Mouse (Mus musculus): ENCODE data around the gene Chmp4b. TPM values are rescaled to one million over a fixed set of nuclear protein-coding genes. Genes with fewer than 3 reads are reported as not detected.

Gene Chmp4b
- total and polyA plus RNA-seq, 3 experiments: 118 to 196 TPM; not detected in 1

- TF ChIP-seq USF2 (IDR thresholded peaks at IDR 0.05; ENCODE audit: borderline replicate concordance in 1 of 2, insufficient read depth in 1 of 2, low read depth in 1 of 2, low read length in 2 of 2) (no peak), UBTF (IDR thresholded peaks at IDR 0.05; ENCODE audit: borderline replicate concordance, insufficient read depth, low read depth, low read length) (no peak)
Observed at GRCm38 (mm10) chr2:154614841-154615576, 36.5 kb upstream of the Chmp4b start (continued).

GRCm38 (mm10) chr2:154615674-154616073 is 35.8 kb upstream of the Chmp4b start:
- Histone ChIP-seq H3K27me3 (ENCODE audit: control insufficient read depth in 1 of 2, insufficient read depth in 2 of 2, low read length in 2 of 2) (no peaks in the 10 kb centered on the region), H3K79me2 (ENCODE audit: control insufficient read depth, insufficient read depth, low read length, poor library complexity) (peaks cover 3% of the 10 kb centered on the region; the same call in 1 of the 2 replicates), H3K27ac (ENCODE audit: control insufficient read depth, low read depth, low read length) (peak overlapping the region; percentile 98), H3K9me3 (replicated peaks; ENCODE audit: insufficient read depth, low read length) (no peaks in the 10 kb centered on the region), H3K4me1 (ENCODE audit: control insufficient read depth in 1 of 2, insufficient read depth in 2 of 2, low read length in 2 of 2) (peaks cover 14 to 28% of the 10 kb centered on the region in 2 experiments), H3K36me3 (ENCODE audit: control insufficient read depth in 1 of 2, insufficient read depth in 2 of 2, low read length in 2 of 2) (peaks cover 0 to 22% of the 10 kb centered on the region in 2 experiments; a peak in 2 of 4 replicates), H3K9ac (ENCODE audit: control insufficient read depth, low read depth, low read length, poor library complexity, severe bottlenecking) (peak overlapping the region; percentile 73), H3K4me3 (ENCODE audit: control insufficient read depth in 1 of 2, insufficient read depth in 1 of 2, low read depth in 2 of 2, low read length in 2 of 2) (peak overlapping the region; percentile 48 to 77)
- peak; percentile 96 for DNase-seq (ENCODE audit: low read depth, low spot score)
- TF ChIP-seq NELFE (IDR thresholded peaks at IDR 0.05; ENCODE audit: low read depth, low read length) (peak; percentile 64), USF1 (IDR thresholded peaks at IDR 0.05; ENCODE audit: low read depth, low read length) (no peak), ZC3H11A (IDR thresholded peaks at IDR 0.05; ENCODE audit: low read depth, low read length) (no peak), CTCF (IDR thresholded peaks at IDR 0.05 in 2 of 3, conservative IDR thresholded peaks at IDR 0.05 in 1 of 3; ENCODE audit: control insufficient read depth in 1 of 3, insufficient read depth in 1 of 3, low read depth in 2 of 3, low read length in 3 of 3, poor library complexity in 1 of 3, severe bottlenecking in 1 of 3) (no peak), RAD21 (IDR thresholded peaks at IDR 0.05; ENCODE audit: low read depth, low read length) (no peak), HCFC1 (IDR thresholded peaks at IDR 0.05; ENCODE audit: low read depth, low read length) (peak; percentile 76), MEF2A (IDR thresholded peaks at IDR 0.05; ENCODE audit: extremely low read depth, insufficient replicate concordance, low read depth, low read length, poor library complexity, severe bottlenecking) (no peak), GATA1 (IDR thresholded peaks at IDR 0.05; ENCODE audit: low read depth, low read length) (peak; percentile 90), MAX (IDR thresholded peaks at IDR 0.05; ENCODE audit: low read length) (peak; percentile 40; the same call in 1 of the 2 replicates), GABPA (IDR thresholded peaks at IDR 0.05; ENCODE audit: low read depth, low read length) (no peak), USF2 (IDR thresholded peaks at IDR 0.05; ENCODE audit: borderline replicate concordance in 1 of 2, insufficient read depth in 1 of 2, low read depth in 1 of 2, low read length in 2 of 2) (no peak), MXI1 (IDR thresholded peaks at IDR 0.05; ENCODE audit: low read depth, low read length) (peak; percentile 59; the same call in 1 of the 2 replicates), ZMIZ1 (IDR thresholded peaks at IDR 0.05; ENCODE audit: low read depth, low read length) (no peak), SIN3A (IDR thresholded peaks at IDR 0.05; ENCODE audit: low read length) (peak; percentile 81), CHD2 (IDR thresholded peaks at IDR 0.05; ENCODE audit: low read length) (no peak), MAZ (IDR thresholded peaks at IDR 0.05; ENCODE audit: low read depth, low read length) (peak; percentile 98), JUND (IDR thresholded peaks at IDR 0.05; ENCODE audit: low read depth, low read length) (0 out of 2 replicates have a peak, but pooled peaks have one; percentile 30), TCF12 (IDR thresholded peaks at IDR 0.05; ENCODE audit: low read depth, low read length) (peak; percentile 96), POLR2AphosphoS2 (IDR thresholded peaks at IDR 0.05; ENCODE audit: low read length) (no peak; the same call in 1 of the 2 replicates), MYC (IDR thresholded peaks at IDR 0.05; ENCODE audit: low read depth, low read length) (no peak), POLR2A (IDR thresholded peaks at IDR 0.05; ENCODE audit: control insufficient read depth in 1 of 2, insufficient read depth in 1 of 2, low read depth in 1 of 2, low read length in 2 of 2, poor library complexity in 1 of 2) (peak in 1 of 2 experiments; percentile 66; a peak in 1 of 4 replicates), ELF1 (IDR thresholded peaks at IDR 0.05; ENCODE audit: low read depth, low read length) (peak; percentile 41; the same call in 1 of the 2 replicates), MAFK (IDR thresholded peaks at IDR 0.05; ENCODE audit: borderline replicate concordance, low read depth, low read length) (peak; percentile 13; the same call in 1 of the 2 replicates), KAT2A (conservative IDR thresholded peaks at IDR 0.05; ENCODE audit: low read depth, low read length) (no peak; the same call in 1 of the 2 replicates), TBP (IDR thresholded peaks at IDR 0.05; ENCODE audit: low read depth, low read length) (no peak), BHLHE40 (IDR thresholded peaks at IDR 0.05; ENCODE audit: borderline replicate concordance, low read depth, low read length) (peak; percentile 36; the same call in 1 of the 2 replicates), ZNF384 (IDR thresholded peaks at IDR 0.05; ENCODE audit: low read depth, low read length) (peak; percentile 81), TAL1 (IDR thresholded peaks at IDR 0.05; ENCODE audit: low read length) (peak; percentile 88), EP300 (IDR thresholded peaks at IDR 0.05; ENCODE audit: low read depth in 1 of 2, low read length in 2 of 2) (peak; percentile 77 to 93), UBTF (IDR thresholded peaks at IDR 0.05; ENCODE audit: borderline replicate concordance, insufficient read depth, low read depth, low read length) (no peak), CHD1 (IDR thresholded peaks at IDR 0.05; ENCODE audit: low read depth, low read length) (0 out of 2 replicates have a peak, but pooled peaks have one; percentile 24), RCOR1 (IDR thresholded peaks at IDR 0.05; ENCODE audit: low read depth, low read length) (peak; percentile 63), ZKSCAN1 (IDR thresholded peaks at IDR 0.05; ENCODE audit: low read depth, low read length) (no peak)
